Mouse (Mus musculus) ES-E14 (cell line): Measurements from ENCODE around the gene Fpgt. TPM values are rescaled to one million over a fixed set of nuclear protein-coding genes. Genes with fewer than 3 reads are reported as not detected.

Source experiments
- DNase-seq: peaks from one replicate; pipeline ENCODE4 v3.0.0-alpha.2; 2013; ENCODE audit warnings: low read depth, low spot score
- H3K27ac ChIP-seq: 2 replicates; pipeline ENCODE4 v1.5.1; 2012; ENCODE audit warnings: low read depth, mild to moderate bottlenecking, low read length, moderate library complexity, mixed read lengths; ENCODE audit not compliant: poor library complexity, insufficient read depth, severe bottlenecking
- H3K36me3 ChIP-seq: 2 replicates; pipeline ENCODE4 v1.6.1; 2012; ENCODE audit warnings: mild to moderate bottlenecking, low read length, moderate library complexity, mixed read lengths; ENCODE audit not compliant: control insufficient read depth, poor library complexity, insufficient read depth, severe bottlenecking
- H3K4me1 ChIP-seq, 2 experiments: fragments of 150-350 bp in 1 of 2; sonication (generic) in 1 of 2; 2 replicates each; pipeline ENCODE4 v1.6.1; 2012; ENCODE audit warnings: low read length in 2 of 2, mild to moderate bottlenecking in 1 of 2, mixed read lengths in 1 of 2; ENCODE audit not compliant: control insufficient read depth in 2 of 2, insufficient read depth in 2 of 2, poor library complexity in 1 of 2
- H3K4me3 ChIP-seq, 2 experiments: fragments of 150-350 bp in 1 of 2; sonication (generic) in 1 of 2; 2 replicates each; pipeline ENCODE4 v1.5.1; 2012; ENCODE audit warnings: low read length in 2 of 2, low read depth in 1 of 2, mild to moderate bottlenecking in 1 of 2, mixed read lengths in 1 of 2; ENCODE audit not compliant: insufficient read depth in 1 of 2, poor library complexity in 1 of 2, severe bottlenecking in 1 of 2
- H3K9ac ChIP-seq: 2 replicates; pipeline ENCODE4 v1.6.1; 2012; ENCODE audit warnings: low read depth, mild to moderate bottlenecking, low read length, mixed read lengths; ENCODE audit not compliant: poor library complexity, insufficient read depth, severe bottlenecking
- H3K9me3 ChIP-seq: fragments of 150-350 bp; sonication (generic); 2 replicates; pipeline ENCODE4 v1.6.1; 2012; ENCODE audit warnings: low read depth, mild to moderate bottlenecking, low read length; ENCODE audit not compliant: control insufficient read depth, insufficient read depth
- CHD2 ChIP-seq: IDR thresholded peaks from 2 replicates; pipeline ENCODE4 v1.6.1; 2014; ENCODE audit warnings: mild to moderate bottlenecking, low read depth, low read length, inconsistent platforms
- HCFC1 ChIP-seq: IDR thresholded peaks from 2 replicates; pipeline ENCODE4 v1.6.1; 2012; ENCODE audit warnings: low read length, inconsistent platforms, borderline replicate concordance; ENCODE audit not compliant: insufficient read depth
- MAFK ChIP-seq: IDR thresholded peaks from 2 replicates; pipeline ENCODE4 v1.6.1; 2014; ENCODE audit warnings: mild to moderate bottlenecking, low read depth, low read length, inconsistent platforms; ENCODE audit not compliant: insufficient read depth
- ZC3H11A ChIP-seq: IDR thresholded peaks from 2 replicates; pipeline ENCODE4 v1.6.1; 2012; ENCODE audit warnings: low read depth, mild to moderate bottlenecking, inconsistent platforms, low read length, borderline replicate concordance
- ZNF384 ChIP-seq: IDR thresholded peaks from 2 replicates; pipeline ENCODE4 v1.6.1; 2012; ENCODE audit warnings: low read depth, low read length, inconsistent platforms
- in situ Hi-C, 2 experiments: fragments of 600-800 bp; cut with MboI; formaldehyde crosslinking; loops; one replicate each; pipeline ENCODE4 v1.15.1; 2025; ENCODE audit warnings: low sequenced_read_pairs in 2 of 2, inconsistent platforms in 1 of 2; ENCODE audit not compliant: unreplicated experiment in 2 of 2
- total RNA-seq: library from RNA; depleted of rRNA; stranded (reverse); fragments of 300-350 nt; gene quantifications from 2 replicates; pipeline ENCODE4 v1.2.3, GENCODE M21; 2012

Fpgt gene
- total RNA-seq, 1 experiment: 13.6 TPM

GRCm38 (mm10) chr3:155057566-155057965 lies 35.6 kb downstream of the Fpgt start:
- Histone ChIP-seq H3K27ac (no peak overlapping the region), H3K36me3 (no peaks in the 10 kb centered on the region), H3K4me1 (no peaks in the 10 kb centered on the region), H3K4me3 (no peak overlapping the region), H3K9ac (no peak overlapping the region), H3K9me3 (no peaks in the 10 kb centered on the region)
- TF ChIP-seq HCFC1: no peak
- no peak for TF ChIP-seq CHD2
- TF ChIP-seq ZC3H11A: no peak
- no peak for TF ChIP-seq MAFK
- TF ChIP-seq ZNF384: no peak
- in situ Hi-C loops: no loop called here
- no peak for DNase-seq

GRCm38 (mm10) chr3:155056606-155057005 lies 36.6 kb downstream of the Fpgt start:
- Histone ChIP-seq H3K4me1 (no peaks in the 10 kb centered on the region), H3K9me3 (no peaks in the 10 kb centered on the region), H3K9ac (no peak overlapping the region), H3K36me3 (no peaks in the 10 kb centered on the region), H3K4me3 (no peak overlapping the region), H3K27ac (no peak overlapping the region)
- DNase-seq: no peak
- TF ChIP-seq HCFC1 (no peak), ZNF384 (no peak), MAFK (no peak), ZC3H11A (no peak), CHD2 (no peak)
- in situ Hi-C loops: no loop called here

GRCm38 (mm10) chr3:155055231-155055916 lies 37.8 kb downstream of the Fpgt start, which contains the start of gene Tnni3k:
Gene Tnni3k (minus strand): TSS chr3:155055407.
- no peak for DNase-seq
- no peak within 1 kb of the TSS for H3K9ac ChIP-seq
- H3K4me1 ChIP-seq: no peaks in the 10 kb centered on the region
- H3K36me3 ChIP-seq: no peaks in the 10 kb centered on the region
- no peaks in the 10 kb centered on the region for H3K9me3 ChIP-seq
- no peak within 1 kb of the TSS for H3K27ac ChIP-seq
- in situ Hi-C loops: no loop called here
- TF ChIP-seq CHD2: no peak
- no peak for TF ChIP-seq MAFK
- no peak for TF ChIP-seq ZNF384
- no peak for TF ChIP-seq HCFC1
- no peak for TF ChIP-seq ZC3H11A
- no peak within 1 kb of the TSS for H3K4me3 ChIP-seq

DNA sequence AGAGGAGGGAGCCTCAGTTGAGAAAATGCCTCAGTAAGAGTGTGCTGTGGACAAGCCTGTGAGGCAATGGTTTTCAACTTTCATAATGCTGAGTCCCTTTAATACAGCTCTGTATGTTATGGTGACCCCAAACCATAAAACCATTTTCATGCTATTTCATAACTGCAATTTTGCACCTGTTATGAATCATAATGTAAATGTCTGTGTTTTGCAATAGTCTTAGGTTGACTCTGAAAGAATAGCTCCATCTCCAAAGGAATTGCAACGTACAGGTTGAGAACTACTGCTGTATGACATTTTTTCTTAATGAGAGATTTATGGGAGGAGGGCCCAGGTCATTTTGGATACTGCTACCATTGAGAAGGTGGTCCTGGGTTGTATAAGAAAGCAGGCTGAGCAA lies 40.0 kb downstream of the Fpgt start:
- no peak overlapping the region for H3K9ac ChIP-seq
- H3K36me3 ChIP-seq: no peaks in the 10 kb centered on the region
- H3K27ac ChIP-seq: no peak overlapping the region
- H3K9me3 ChIP-seq: no peaks in the 10 kb centered on the region
- TF ChIP-seq CHD2 (no peak), ZC3H11A (no peak), MAFK (no peak), HCFC1 (no peak), ZNF384 (no peak)
- no peak for DNase-seq
- no peak overlapping the region for H3K4me3 ChIP-seq
- in situ Hi-C loops: no loop called here
- no peaks in the 10 kb centered on the region for H3K4me1 ChIP-seq

- no peak overlapping the region for H3K9ac ChIP-seq
- H3K4me1 ChIP-seq: no peaks in the 10 kb centered on the region
- in situ Hi-C loops: no loop called here
- no peaks in the 10 kb centered on the region for H3K36me3 ChIP-seq
- no peaks in the 10 kb centered on the region for H3K9me3 ChIP-seq
- DNase-seq: no peak
- no peak overlapping the region for H3K27ac ChIP-seq
- no peak overlapping the region for H3K4me3 ChIP-seq
- TF ChIP-seq ZC3H11A: no peak
- 0 out of 2 replicates have a peak, but pooled peaks have one; percentile 22 for TF ChIP-seq MAFK
- TF ChIP-seq ZNF384: no peak
- TF ChIP-seq HCFC1: no peak
- no peak for TF ChIP-seq CHD2
Measured at GRCm38 (mm10) chr3:155052021-155052420, 41.2 kb downstream of the Fpgt start.
